Mouse (Mus musculus): Measurements from ENCODE around the gene Pdzph1.

GRCm38 (mm10) chr17:58959905-58960304, 31.3 kb downstream of the Pdzph1 start:
- TF ChIP-seq CHD2 (IDR thresholded peaks at IDR 0.05; ENCODE audit: low read depth, low read length) (no peak), ZC3H11A (IDR thresholded peaks at IDR 0.05; ENCODE audit: borderline replicate concordance, low read depth, low read length) (peak; percentile 52), ZNF384 (IDR thresholded peaks at IDR 0.05; ENCODE audit: low read depth, low read length) (peak; percentile 80), HCFC1 (IDR thresholded peaks at IDR 0.05; ENCODE audit: borderline replicate concordance, insufficient read depth, low read length) (no peak), MAFK (IDR thresholded peaks at IDR 0.05; ENCODE audit: insufficient read depth, low read depth, low read length) (no peak)
